Mouse (Mus musculus) embryonic facial prominence, embryonic 11.5 days (tissue): ENCODE data around the gene Nptxr. TPM values are rescaled to one million over a fixed set of nuclear protein-coding genes. Genes with fewer than 3 reads are reported as not detected.

Experiments used
- ATAC-seq: fragments of 200-750 bp; cut with Nextera tagmentation; replicated peaks from 2 replicates; pipeline ENCODE4 v1.8.0; 2017; ENCODE audit warnings: low read depth; ENCODE audit not compliant: insufficient number of reproducible peaks, low FRiP score, low TSS enrichment
- DNase-seq: peaks from one replicate; pipeline ENCODE4 v3.0.0-alpha.2; 2015; ENCODE audit warnings: low spot score
- H3K27ac ChIP-seq: fragments of 300-500 bp; sonication (generic); replicated peaks from 2 replicates; pipeline ENCODE4 v1.5.1; 2014; ENCODE audit warnings: mild to moderate bottlenecking, low read depth, low read length, control low read depth
- H3K27me3 ChIP-seq: fragments of 300-500 bp; sonication (generic); 2 replicates; pipeline ENCODE4 v1.6.1; 2014; ENCODE audit warnings: mild to moderate bottlenecking, low read length, moderate library complexity, mixed read lengths; ENCODE audit not compliant: control insufficient read depth, insufficient read depth
- H3K36me3 ChIP-seq: fragments of 300-500 bp; sonication (generic); replicated peaks from 2 replicates; pipeline ENCODE4 v1.6.1; 2014; ENCODE audit warnings: low read depth, mild to moderate bottlenecking, low read length, moderate library complexity, mixed read lengths; ENCODE audit not compliant: control insufficient read depth, insufficient read depth
- H3K4me1 ChIP-seq: fragments of 300-500 bp; sonication (generic); 2 replicates; pipeline ENCODE4 v1.6.1; 2014; ENCODE audit warnings: low read length, mixed read lengths; ENCODE audit not compliant: control insufficient read depth, insufficient read depth
- H3K4me2 ChIP-seq: fragments of 300-500 bp; sonication (generic); 2 replicates; pipeline ENCODE4 v1.6.1; 2014; ENCODE audit warnings: low read depth, mild to moderate bottlenecking, control low read depth, low read length, moderate library complexity
- H3K4me3 ChIP-seq: fragments of 300-500 bp; sonication (generic); 2 replicates; pipeline ENCODE4 v1.5.1; 2014; ENCODE audit warnings: low read depth, low read length, control low read depth
- H3K9ac ChIP-seq: fragments of 300-500 bp; sonication (generic); replicated peaks from 2 replicates; pipeline ENCODE4 v1.6.1; 2014; ENCODE audit warnings: mild to moderate bottlenecking, control low read depth, low read length
- H3K9me3 ChIP-seq: fragments of 300-500 bp; sonication (generic); replicated peaks from 2 replicates; pipeline ENCODE4 v1.6.1; 2016; ENCODE audit warnings: mild to moderate bottlenecking, low read length, inconsistent platforms, mixed read lengths; ENCODE audit not compliant: control insufficient read depth
- WGBS: fragments of 180-500 bp; shearing (Covaris S2); extraction: QIAGEN DNeasy Blood & Tissue Kit; methylation state at CpG from one replicate; pipeline ENCODE4 v1.1.7; 2014; 5-methylcytosine and 5-hydroxymethylcytosine counted together
- polyA plus RNA-seq: library from polyadenylated mRNA; unstranded; fragments of >200 nt; fragmentation: Nextera tagmentation; extraction: Ambion mirVana; gene quantifications from 2 replicates; pipeline ENCODE4 v1.2.1, GENCODE M21; 2014

Gene Nptxr
- 0.77 and 1.1 TPM in 2 replicates for polyA plus RNA-seq

DNA sequence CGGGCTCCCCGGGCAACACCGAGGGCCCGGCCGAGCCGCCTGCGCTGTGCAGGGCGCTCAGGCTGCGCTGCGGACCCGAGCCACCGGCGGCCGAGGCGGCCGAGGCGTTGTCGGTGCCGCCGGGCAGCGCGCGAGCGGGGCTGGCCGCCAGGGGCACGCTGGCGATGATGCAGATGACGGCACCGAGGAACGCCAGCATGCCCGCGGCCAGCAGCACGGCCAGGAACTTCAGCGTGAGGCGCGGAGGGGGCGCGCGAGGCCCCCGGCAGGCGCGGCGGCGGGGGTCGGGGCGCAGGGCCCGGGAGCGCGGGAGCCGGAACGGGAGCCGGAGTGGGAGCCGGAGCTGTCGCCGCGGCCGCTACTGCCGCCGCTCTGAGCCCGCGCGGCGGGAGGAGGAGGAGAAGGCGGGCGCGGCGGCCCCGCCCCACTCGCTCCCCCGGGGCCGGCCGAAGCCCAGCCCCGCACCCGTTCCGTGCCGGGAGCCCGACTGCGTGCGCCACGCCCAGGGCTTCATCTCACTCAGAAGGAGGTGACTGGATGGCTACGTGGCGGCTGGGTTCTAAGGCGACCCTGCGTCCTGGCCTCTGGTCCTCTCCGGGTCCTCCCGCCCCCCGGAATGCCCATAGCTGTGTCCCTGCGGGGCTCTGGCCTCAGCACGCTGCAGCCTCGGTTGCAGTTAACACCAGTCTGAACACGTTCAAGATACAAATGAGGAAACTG is at the start of gene Nptxr:
TSS of gene Nptxr (minus strand) at position 415 of the 720 bp plus-strand sequence.
- Histone ChIP-seq H3K36me3 (no peaks in the 10 kb centered on the region), H3K9me3 (no peaks in the 10 kb centered on the region), H3K27ac (no peak within 1 kb of the TSS), H3K4me1 (peaks cover 3% of the 10 kb centered on the region; the same call in 1 of the 2 replicates), H3K4me2 (peak within 1 kb of the TSS; percentile 92), H3K27me3 (peaks cover 51% of the 10 kb centered on the region), H3K4me3 (peak within 1 kb of the TSS; percentile 55), H3K9ac (peak within 1 kb of the TSS; percentile 57)
- DNase-seq (peak; percentile 63), ATAC-seq (peak; percentile 60)
- under 1% methylated on average over 88 of the region's 91 CpGs for WGBS

DNA sequence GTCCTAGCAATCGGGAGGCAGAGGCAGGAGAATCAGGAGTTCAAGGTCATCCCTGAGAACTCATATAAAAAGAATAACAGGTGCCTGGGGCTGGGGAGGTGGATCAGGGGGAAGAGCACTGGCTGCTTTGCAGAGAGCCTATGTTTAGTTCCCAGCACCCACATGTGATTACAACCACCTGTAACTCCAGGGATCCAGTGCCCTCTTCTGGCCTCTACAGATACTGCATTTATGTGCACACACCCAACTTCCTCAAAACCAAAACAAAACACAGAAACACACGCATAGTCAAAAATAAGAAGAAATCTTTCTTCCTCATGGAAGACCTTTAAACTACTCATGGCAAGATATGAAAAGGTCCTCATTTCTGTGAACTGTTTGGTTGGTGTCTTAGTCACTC is 45.6 kb upstream of the Nptxr start:
- no peak for ATAC-seq
- H3K27ac ChIP-seq = no peak overlapping the region
- no peaks in the 10 kb centered on the region for H3K36me3 ChIP-seq
- 89% methylated on average over 2 of the region's 2 CpGs for WGBS
- no peak overlapping the region for H3K4me2 ChIP-seq
- H3K9me3 ChIP-seq = no peaks in the 10 kb centered on the region
- no peak overlapping the region for H3K9ac ChIP-seq
- H3K4me1 ChIP-seq = no peaks in the 10 kb centered on the region
- no peak for DNase-seq
- H3K27me3 ChIP-seq = no peaks in the 10 kb centered on the region
- no peak overlapping the region for H3K4me3 ChIP-seq

DNA sequence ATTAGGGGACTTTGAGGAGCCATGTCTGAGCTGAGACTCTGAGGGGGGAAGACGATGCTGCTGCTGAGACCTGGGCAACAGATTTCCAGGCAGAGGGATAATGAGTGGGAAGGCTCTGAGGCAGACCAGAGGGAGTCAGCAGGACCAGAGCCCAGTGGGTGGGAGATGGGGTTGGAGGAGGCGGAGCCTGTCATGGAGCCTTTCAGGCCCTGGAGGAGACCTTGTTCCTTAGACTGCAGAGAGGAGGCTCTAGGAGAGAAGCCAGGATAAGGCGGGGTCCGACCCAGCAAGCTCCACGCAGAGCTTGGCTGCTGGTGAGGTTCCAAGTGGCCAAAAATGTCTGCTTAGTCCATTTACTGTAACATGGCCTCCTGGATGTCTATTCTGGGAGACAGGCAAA is 42.5 kb upstream of the Nptxr start:
- H3K4me3 ChIP-seq = no peak overlapping the region
- no peaks in the 10 kb centered on the region for H3K4me1 ChIP-seq
- H3K4me2 ChIP-seq = no peak overlapping the region
- DNase-seq = no peak
- H3K36me3 ChIP-seq = no peaks in the 10 kb centered on the region
- no peaks in the 10 kb centered on the region for H3K9me3 ChIP-seq
- no peaks in the 10 kb centered on the region for H3K27me3 ChIP-seq
- no peak overlapping the region; the same call in 1 of the 2 replicates for H3K9ac ChIP-seq
- H3K27ac ChIP-seq = no peak overlapping the region
- 24% methylated on average over 5 of the region's 5 CpGs for WGBS
- no peak for ATAC-seq

DNA sequence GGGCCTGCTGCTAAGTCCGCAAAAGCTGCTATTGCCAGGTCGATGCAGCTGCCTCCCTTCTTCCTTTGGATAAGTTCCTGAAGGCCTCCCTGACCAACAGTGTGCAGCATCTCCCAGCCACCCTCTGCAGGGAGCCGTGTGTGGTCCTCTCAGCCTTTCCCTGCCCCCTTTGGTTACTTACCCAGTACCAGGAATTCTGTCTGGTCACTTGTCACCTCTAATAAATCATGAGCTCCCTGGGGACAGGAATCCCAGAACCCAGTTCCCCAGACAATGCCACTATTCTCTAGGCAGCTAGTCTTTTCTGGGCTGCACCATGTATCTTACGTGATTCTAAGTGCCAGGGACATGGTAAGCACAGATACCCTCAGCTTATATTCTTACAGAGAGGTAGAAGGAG is 41.4 kb upstream of the Nptxr start:
- H3K27ac ChIP-seq = no peak overlapping the region
- H3K4me2 ChIP-seq = no peak overlapping the region
- no peaks in the 10 kb centered on the region for H3K4me1 ChIP-seq
- DNase-seq (no peak), ATAC-seq (no peak)
- H3K36me3 ChIP-seq = no peaks in the 10 kb centered on the region
- H3K9ac ChIP-seq = no peak overlapping the region
- no peaks in the 10 kb centered on the region for H3K9me3 ChIP-seq
- H3K4me3 ChIP-seq = no peak overlapping the region
- no peaks in the 10 kb centered on the region for H3K27me3 ChIP-seq
- WGBS = 57% methylated on average over 4 of the region's 4 CpGs

DNA sequence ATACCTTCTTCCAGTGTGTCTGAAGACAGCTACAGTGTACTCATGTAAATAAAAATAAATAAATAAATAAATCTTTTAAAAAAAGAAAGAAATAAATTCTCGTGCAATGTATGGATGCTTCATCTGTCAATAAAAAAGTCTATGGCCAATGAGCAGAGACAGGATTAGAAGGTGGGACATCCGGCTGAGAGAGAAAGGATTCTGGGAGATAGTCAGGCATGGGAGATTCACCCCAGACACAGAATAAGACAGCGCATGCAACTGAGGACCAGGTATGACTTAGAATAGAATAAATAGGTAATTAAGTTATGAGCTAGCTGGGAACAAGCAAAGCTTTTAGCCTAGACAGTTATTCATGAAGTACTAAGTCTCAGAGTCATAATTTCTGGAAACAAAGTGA is 38.4 kb upstream of the Nptxr start:
- H3K4me3 ChIP-seq = no peak overlapping the region
- ATAC-seq = no peak
- 83% methylated on average over 3 of the region's 3 CpGs for WGBS

DNA sequence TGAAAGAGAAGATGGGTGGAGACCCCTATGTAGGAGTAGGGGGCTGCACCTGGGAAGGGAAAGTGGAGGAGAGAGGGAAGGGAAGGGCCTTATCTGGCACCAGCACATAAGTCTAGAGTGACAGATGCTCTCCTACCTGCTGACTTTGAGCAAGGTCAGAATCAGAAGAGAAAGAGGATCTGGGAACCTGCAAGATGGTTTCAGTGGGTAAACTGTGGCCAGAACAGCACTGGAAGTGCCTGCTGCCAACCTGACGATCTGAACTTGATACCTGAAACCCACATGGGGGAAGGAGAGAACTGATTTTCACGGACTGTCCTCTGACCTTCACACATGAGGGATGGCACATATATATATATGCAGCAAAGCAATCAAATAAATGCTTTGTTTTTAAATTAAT is 35.7 kb upstream of the Nptxr start:
- Histone ChIP-seq H3K9me3 (no peaks in the 10 kb centered on the region), H3K27ac (no peak overlapping the region), H3K4me1 (no peaks in the 10 kb centered on the region), H3K27me3 (no peaks in the 10 kb centered on the region), H3K9ac (no peak overlapping the region), H3K4me2 (no peak overlapping the region), H3K4me3 (no peak overlapping the region), H3K36me3 (no peaks in the 10 kb centered on the region)
- ATAC-seq (no peak), DNase-seq (no peak)
- WGBS = 49% methylated on average over 2 of the region's 2 CpGs

More for the DNA sequence above, 38.4 kb upstream of the Nptxr start:
- H3K4me2 ChIP-seq = no peak overlapping the region
- H3K4me1 ChIP-seq = no peaks in the 10 kb centered on the region
- H3K27ac ChIP-seq = no peak overlapping the region
- no peaks in the 10 kb centered on the region for H3K36me3 ChIP-seq
- no peak for DNase-seq
- H3K9ac ChIP-seq = no peak overlapping the region
- no peaks in the 10 kb centered on the region for H3K9me3 ChIP-seq
- H3K27me3 ChIP-seq = no peaks in the 10 kb centered on the region

DNA sequence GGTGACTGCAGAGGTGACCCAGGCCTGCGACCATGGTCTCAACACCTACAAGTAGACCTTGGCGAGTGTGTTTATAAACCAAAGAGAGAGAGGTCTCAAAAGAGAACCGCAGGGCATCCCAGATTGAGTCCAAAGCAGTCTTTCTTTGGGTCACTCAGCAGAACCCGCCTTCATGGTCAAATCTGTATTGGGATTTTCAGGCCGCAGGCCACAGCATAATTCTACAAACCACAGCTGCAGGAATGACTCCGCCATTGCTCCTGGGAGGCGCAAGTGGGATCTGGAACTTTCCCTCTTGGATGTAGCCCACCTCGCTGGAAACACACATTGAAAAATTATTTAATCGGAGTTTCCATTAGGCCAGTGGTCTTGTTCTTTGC is 30.3 kb upstream of the Nptxr start:
- H3K4me3 ChIP-seq = peak overlapping the region; percentile 78; the same call in 1 of the 2 replicates
- no peaks in the 10 kb centered on the region for H3K9me3 ChIP-seq
- 63% methylated on average over 9 of the region's 9 CpGs for WGBS
- DNase-seq (no peak), ATAC-seq (no peak)
- peak overlapping the region; percentile 97 for H3K4me2 ChIP-seq
- H3K9ac ChIP-seq = peak overlapping the region; percentile 49
- H3K4me1 ChIP-seq = peaks cover 11% of the 10 kb centered on the region
- H3K27ac ChIP-seq = peak overlapping the region; percentile 81
- H3K36me3 ChIP-seq = no peaks in the 10 kb centered on the region; the same call in 1 of the 2 replicates
- H3K27me3 ChIP-seq = no peaks in the 10 kb centered on the region

DNA sequence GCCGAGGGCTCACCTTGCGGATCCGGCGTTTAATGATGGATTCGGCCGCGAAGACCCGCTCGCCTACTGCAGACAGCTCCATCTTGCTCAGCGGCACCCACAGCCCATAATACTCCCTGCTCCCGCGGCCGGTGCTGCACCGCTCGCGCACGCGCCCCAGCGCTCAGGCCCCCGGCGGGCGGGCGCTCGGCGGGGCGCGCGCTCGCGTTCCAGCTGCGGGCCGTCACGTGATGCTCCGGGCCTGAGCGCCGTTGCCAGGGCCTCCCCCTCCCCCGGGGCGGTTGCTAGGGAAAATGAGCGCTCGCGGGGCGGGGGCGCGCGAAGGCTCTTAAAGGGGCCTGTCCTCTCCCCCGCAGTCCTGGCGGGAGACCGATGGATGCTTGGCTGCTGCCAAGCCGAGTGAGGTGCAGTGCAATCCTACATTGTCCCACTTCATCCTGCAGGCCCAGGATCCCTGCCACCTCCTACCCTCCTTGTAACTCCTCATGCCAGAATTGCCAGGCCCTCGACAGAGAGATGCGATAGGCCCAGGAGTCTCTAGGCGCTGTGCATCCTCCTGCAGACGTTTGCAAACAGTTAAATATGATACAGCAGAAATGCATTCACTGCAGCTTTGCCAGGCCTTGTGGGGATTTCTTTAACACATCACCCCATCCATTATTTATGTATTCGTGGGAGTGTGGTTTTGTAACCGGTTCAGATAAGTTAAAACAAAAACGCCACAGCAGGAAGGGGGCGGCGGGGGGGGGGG is 29.7 kb upstream of the Nptxr start, which contains the start of the genes Npcd and Cbx6:
TSS of gene Npcd (minus strand) at position 108 of the 751 bp plus-strand sequence.
TSS of gene Cbx6 (minus strand) at position 559 of the 751 bp plus-strand sequence.
- 1% methylated on average over 56 of the region's 58 CpGs for WGBS
- Histone ChIP-seq H3K27me3 (no peaks in the 10 kb centered on the region), H3K4me1 (peaks cover 11% of the 10 kb centered on the region)

More for the DNA sequence above, 29.7 kb upstream of the Nptxr start, which contains the start of the genes Npcd and Cbx6:
- peak; percentile 87 for ATAC-seq
- peak within 1 kb of the TSS; percentile 97 for H3K4me2 ChIP-seq
- DNase-seq = peak; percentile 98
- peak within 1 kb of the TSS; percentile 78 for H3K4me3 ChIP-seq
- H3K9ac ChIP-seq = peak within 1 kb of the TSS; percentile 88
- no peaks in the 10 kb centered on the region for H3K9me3 ChIP-seq
- H3K36me3 ChIP-seq = no peaks in the 10 kb centered on the region; the same call in 1 of the 2 replicates
- peak within 1 kb of the TSS; percentile 81 for H3K27ac ChIP-seq
